Mouse (Mus musculus): Measurements from ENCODE around the gene Dapk1.

DNA sequence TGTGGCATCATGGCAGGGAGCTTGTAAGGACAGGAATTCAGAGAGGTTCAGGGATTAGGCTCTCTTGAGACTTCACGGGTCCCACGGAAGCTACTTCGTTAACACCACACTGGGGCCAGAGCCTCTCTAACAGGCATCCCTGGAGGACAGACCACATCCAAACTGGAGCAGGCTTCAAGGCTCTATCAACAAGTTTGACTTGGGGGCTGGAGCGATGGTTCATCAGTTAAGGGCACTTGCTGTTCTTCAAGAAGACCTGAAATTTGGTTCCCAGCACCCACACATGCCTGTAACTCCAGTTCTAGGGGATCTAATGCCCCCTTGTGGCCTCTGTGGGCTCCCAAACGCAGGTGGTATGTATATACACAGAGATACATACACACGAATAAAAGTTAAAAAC, 151.5 kb downstream of the Dapk1 start:
- TF ChIP-seq POLR2A (IDR thresholded peaks at IDR 0.05; ENCODE audit: borderline replicate concordance, low read depth, low read length): no peak
- no peak for TF ChIP-seq CTCF (IDR thresholded peaks at IDR 0.05; ENCODE audit: low read depth, low read length)
